Mouse (Mus musculus) midbrain, embryonic 10.5 days (tissue): ENCODE data around the gene Ly9. TPM values are rescaled to one million over a fixed set of nuclear protein-coding genes. Genes with fewer than 3 reads are reported as not detected.

Source experiments
- microRNA-seq: library from miRNA; unstranded; fragments of <30 nt; microRNA quantifications from one replicate; pipeline ENCODE4, GENCODE M21; 2017
- polyA plus RNA-seq: library from polyadenylated mRNA; unstranded; fragments of >200 nt; fragmentation: Nextera tagmentation; extraction: Ambion mirVana; gene quantifications from 2 replicates; pipeline ENCODE4 v1.2.1, GENCODE M21; 2016

Gene Ly9
- polyA plus RNA-seq, 1 experiment from 2014 or later, result not detected

Small RNAs within 50 kb of the gene (microRNA-seq; reads per million reads assigned to microRNA genes)
- gene Mir7683, result not detected

Other genes starting within 250 kb of the Ly9 start
- gene Klhdc9, start 246.6 kb downstream of the Ly9 start, polyA plus RNA-seq, result 1.8 and 2.3 TPM in 2 replicates
- 0.60 and 1.2 TPM in 2 replicates for gene Nectin4, start 237.3 kb downstream of the Ly9 start, polyA plus RNA-seq
- 0.69 and 0.87 TPM in 2 replicates for gene Arhgap30, start 218.5 kb downstream of the Ly9 start, polyA plus RNA-seq
- gene Usf1, start 196.1 kb downstream of the Ly9 start, polyA plus RNA-seq, result 138 and 161 TPM in 2 replicates
- gene Tstd1, start 188.5 kb downstream of the Ly9 start, polyA plus RNA-seq, result 8.4 and 9.6 TPM in 2 replicates
- gene F11r, start 169.9 kb downstream of the Ly9 start, polyA plus RNA-seq, result 14.0 TPM in 2 replicates
- 10.5 and 13.6 TPM in 2 replicates for gene Alyref2, start 103.9 kb downstream of the Ly9 start, polyA plus RNA-seq
- not detected in 2 replicates for gene Itln1, start 72.1 kb downstream of the Ly9 start, polyA plus RNA-seq
- gene Cd244a, start 48.2 kb downstream of the Ly9 start, polyA plus RNA-seq, result 0.06 TPM in 1 of 2 replicates, not detected in the other
- gene Slamf7, start 45.6 kb upstream of the Ly9 start, polyA plus RNA-seq, result not detected in 2 replicates
- gene Cd48, start 74.6 kb upstream of the Ly9 start, polyA plus RNA-seq, result 0.32 and 0.60 TPM in 2 replicates
- 0.14 and 0.23 TPM in 2 replicates for gene Slamf1, start 159.7 kb upstream of the Ly9 start, polyA plus RNA-seq
- gene Cd84, start 232.3 kb upstream of the Ly9 start, polyA plus RNA-seq, result 0.38 and 1.2 TPM in 2 replicates